Mouse (Mus musculus) right cerebral cortex, postnatal 10 days (tissue): Measurements from ENCODE around the gene Entpd8.
A peak's percentile ranks its signal among the peaks of the same experiment; 100 is the strongest.

Experiments used
- DNase-seq, 2 experiments: peaks; one replicate each; pipeline ENCODE4 v3.0.0; 2021; ENCODE audit warnings: low spot score in 2 of 2

Gene Entpd8

GRCm38 (mm10) chr2:25095109-25095850 is 15.2 kb downstream of the Entpd8 start, which contains the start of gene Noxa1:
Gene Noxa1 (minus strand): TSS chr2:25095149.
- no peak for DNase-seq

- no peak for DNase-seq
Measured at GRCm38 (mm10) chr2:25098005-25098615, 18.0 kb downstream of the Entpd8 start.

GRCm38 (mm10) chr2:25098956-25099355 is 18.9 kb downstream of the Entpd8 start:
- DNase-seq = peak; percentile 61 to 71

- DNase-seq = peak in 1 of 2 experiments; percentile 47
Measured at GRCm38 (mm10) chr2:25099703-25100102, 19.6 kb downstream of the Entpd8 start.

GRCm38 (mm10) chr2:25104122-25104521 is 24.0 kb downstream of the Entpd8 start:
- peak in 1 of 2 experiments; percentile 44 for DNase-seq

GRCm38 (mm10) chr2:25106045-25106444 is 25.9 kb downstream of the Entpd8 start:
- DNase-seq = peak; percentile 48 to 68

GRCm38 (mm10) chr2:25109487-25109886 is 29.4 kb downstream of the Entpd8 start:
- no peak for DNase-seq

- DNase-seq = no peak
Measured at GRCm38 (mm10) chr2:25110505-25111183, 30.5 kb downstream of the Entpd8 start.

- no peak for DNase-seq
Measured at GRCm38 (mm10) chr2:25111184-25111791, 31.2 kb downstream of the Entpd8 start.

- DNase-seq = no peak
Measured at GRCm38 (mm10) chr2:25114308-25114707, 34.2 kb downstream of the Entpd8 start.

- DNase-seq = no peak
Measured at GRCm38 (mm10) chr2:25115442-25115841, 35.3 kb downstream of the Entpd8 start.

- DNase-seq = no peak
Measured at GRCm38 (mm10) chr2:25120963-25121362, 40.9 kb downstream of the Entpd8 start.

- DNase-seq = no peak
Measured at GRCm38 (mm10) chr2:25122666-25123065, 42.6 kb downstream of the Entpd8 start.

GRCm38 (mm10) chr2:25123527-25123926 is 43.4 kb downstream of the Entpd8 start:
- DNase-seq = no peak

GRCm38 (mm10) chr2:25124411-25124810 is 44.3 kb downstream of the Entpd8 start:
- DNase-seq = no peak

GRCm38 (mm10) chr2:25125146-25125545 is 45.0 kb downstream of the Entpd8 start:
- no peak for DNase-seq

GRCm38 (mm10) chr2:25126011-25127010 is 46.2 kb downstream of the Entpd8 start:
- peak; percentile 74 to 76 for DNase-seq

GRCm38 (mm10) chr2:25127206-25127605 is 47.1 kb downstream of the Entpd8 start:
- DNase-seq = peak in 1 of 2 experiments; percentile 39

GRCm38 (mm10) chr2:25128072-25128471 is 48.0 kb downstream of the Entpd8 start:
- DNase-seq = no peak

- no peak for DNase-seq
Measured at GRCm38 (mm10) chr2:25131601-25132000, 51.5 kb downstream of the Entpd8 start.
